Mouse (Mus musculus): ENCODE data around the gene H2-Aa. TPM values are rescaled to one million over a fixed set of nuclear protein-coding genes. Genes with fewer than 3 reads are reported as not detected.

H2-Aa gene
- polyA plus RNA-seq, 1 experiment: 143 TPM

DNA sequence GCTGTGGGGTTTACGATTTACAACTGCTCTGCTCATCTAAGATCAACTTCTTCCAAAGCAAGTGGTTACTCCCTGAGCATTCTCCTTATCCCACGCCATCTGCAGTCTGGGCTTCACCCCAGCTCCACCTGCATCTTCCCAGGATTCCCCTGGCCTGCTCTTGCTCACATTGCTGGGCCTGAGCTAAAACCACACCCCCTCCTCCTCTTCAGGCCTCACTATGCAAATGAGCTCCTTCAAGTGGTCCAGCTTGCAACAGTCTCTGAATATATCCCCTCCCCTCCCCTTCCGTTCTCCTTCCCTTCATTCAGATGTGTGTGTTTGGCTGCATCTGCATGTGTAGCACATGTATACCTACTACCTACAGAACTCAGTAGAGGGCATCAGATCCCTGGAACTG lies 11.7 kb upstream of the H2-Aa start:
- WGBS: 70% methylated on average over 3 of the region's 3 CpGs
- H3K27ac ChIP-seq (ENCODE audit: control insufficient read depth, insufficient read depth, low read depth, low read length, poor library complexity): no peak overlapping the region; the same call in 1 of the 2 replicates
- peaks cover 1% of the 10 kb centered on the region; the same call in 1 of the 2 replicates for H3K4me1 ChIP-seq (ENCODE audit: control insufficient read depth, insufficient read depth, low read length)
- TF ChIP-seq CTCF (IDR thresholded peaks at IDR 0.05; ENCODE audit: control insufficient read depth, insufficient read depth, low read length): no peak
- TF ChIP-seq POLR2A (IDR thresholded peaks at IDR 0.05; ENCODE audit: borderline replicate concordance, control insufficient read depth, low read depth, low read length): no peak
- H3K4me3 ChIP-seq (replicated peaks; ENCODE audit: control insufficient read depth, low read depth, low read length): no peak overlapping the region

DNA sequence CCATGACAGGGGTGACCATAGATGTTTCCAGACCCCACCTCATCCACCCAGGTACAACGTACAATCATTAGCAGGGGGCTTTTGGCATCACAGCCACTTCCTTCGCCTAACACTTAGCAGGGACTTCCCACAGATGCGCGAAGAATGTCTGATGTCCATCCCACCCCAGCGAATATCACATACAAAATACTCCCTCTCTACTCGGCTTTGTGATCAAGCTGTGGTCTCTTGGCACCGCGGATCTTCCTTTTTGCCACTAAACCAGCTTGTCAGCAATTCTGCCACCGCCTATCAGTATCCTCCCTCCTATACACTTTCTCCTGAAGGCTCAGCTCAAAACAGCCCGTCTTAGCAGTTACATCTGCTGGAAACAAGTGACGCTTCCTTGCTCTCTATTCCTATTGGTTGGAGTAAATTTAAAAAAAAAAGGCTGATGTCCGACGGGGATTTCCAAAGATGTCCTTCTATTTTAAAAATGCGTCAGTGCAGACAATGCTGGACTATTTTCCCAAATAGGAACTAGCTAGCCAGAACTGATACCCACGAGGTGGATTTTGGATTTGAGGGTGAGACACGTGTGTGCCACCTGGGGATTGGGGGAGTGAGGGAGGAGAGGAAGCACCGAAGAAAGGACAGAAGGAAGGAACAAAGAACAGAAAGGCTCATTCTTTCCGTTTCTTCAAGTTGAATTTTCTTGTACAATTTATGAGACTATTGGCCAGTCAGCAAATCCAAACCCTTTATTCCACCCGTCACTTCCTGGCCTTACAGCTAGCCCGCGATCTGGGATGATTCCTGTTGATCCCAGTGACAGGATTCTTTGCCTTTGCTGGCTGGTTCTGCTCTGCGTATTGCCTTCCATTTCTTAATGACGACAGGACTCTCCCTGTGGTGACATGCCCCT lies 8.5 kb upstream of the H2-Aa start:
- WGBS: 27% methylated on average over 23 of the region's 23 CpGs
- TF ChIP-seq POLR2A (IDR thresholded peaks at IDR 0.05; ENCODE audit: borderline replicate concordance, control insufficient read depth, low read depth, low read length): no peak
- TF ChIP-seq CTCF (IDR thresholded peaks at IDR 0.05; ENCODE audit: control insufficient read depth, insufficient read depth, low read length): no peak
- peak overlapping the region; percentile 59 for H3K27ac ChIP-seq (ENCODE audit: control insufficient read depth, insufficient read depth, low read depth, low read length, poor library complexity)
- peak overlapping the region; percentile 41 for H3K4me3 ChIP-seq (replicated peaks; ENCODE audit: control insufficient read depth, low read depth, low read length)
- peaks cover 1% of the 10 kb centered on the region; the same call in 1 of the 2 replicates for H3K4me1 ChIP-seq (ENCODE audit: control insufficient read depth, insufficient read depth, low read length)

DNA sequence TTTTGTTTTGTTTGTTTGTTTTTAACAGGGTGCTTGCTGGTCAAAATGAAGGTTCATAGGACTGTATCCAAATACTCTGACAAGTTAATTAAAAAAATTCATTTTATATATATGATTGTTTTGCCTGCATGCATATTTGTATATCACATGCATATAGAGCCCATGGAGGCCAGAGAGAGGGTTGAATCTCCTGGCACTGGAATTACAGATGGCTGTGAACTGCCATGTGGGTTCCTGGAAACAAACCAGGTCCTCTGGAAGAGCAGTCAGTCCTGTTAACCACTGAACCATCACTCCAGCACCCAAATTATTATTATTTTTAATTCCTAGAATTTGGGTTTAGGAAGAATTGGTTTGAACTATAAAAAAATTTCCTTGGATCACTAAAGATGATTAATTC lies 7.7 kb upstream of the H2-Aa start:
- TF ChIP-seq POLR2A (IDR thresholded peaks at IDR 0.05; ENCODE audit: borderline replicate concordance, control insufficient read depth, low read depth, low read length) (no peak), CTCF (IDR thresholded peaks at IDR 0.05; ENCODE audit: control insufficient read depth, insufficient read depth, low read length) (no peak)
- Histone ChIP-seq H3K27ac (ENCODE audit: control insufficient read depth, insufficient read depth, low read depth, low read length, poor library complexity) (peak overlapping the region; percentile 25; the same call in 1 of the 2 replicates), H3K4me3 (replicated peaks; ENCODE audit: control insufficient read depth, low read depth, low read length) (no peak overlapping the region), H3K4me1 (ENCODE audit: control insufficient read depth, insufficient read depth, low read length) (no peaks in the 10 kb centered on the region; the same call in 1 of the 2 replicates)

DNA sequence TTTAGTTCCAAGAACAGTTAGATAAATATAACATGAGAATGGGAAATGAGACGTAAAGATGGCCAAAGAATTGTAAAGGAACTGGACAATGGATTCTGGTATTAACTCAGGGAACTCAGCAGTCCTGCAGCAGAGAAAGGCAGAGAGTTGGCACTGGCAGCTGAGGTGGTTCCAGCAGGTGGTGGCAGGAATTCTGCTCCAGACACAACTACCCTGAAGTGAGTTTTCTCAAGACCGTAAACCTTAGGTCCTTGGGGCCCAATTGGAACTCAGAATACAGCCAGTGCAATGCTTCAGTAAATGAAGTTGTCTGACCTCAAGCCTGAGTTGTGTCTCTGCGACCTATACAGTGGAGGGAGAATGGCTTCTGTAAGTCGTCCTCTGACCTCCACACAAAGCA lies 6.6 kb upstream of the H2-Aa start:
- Histone ChIP-seq H3K27ac (ENCODE audit: control insufficient read depth, insufficient read depth, low read depth, low read length, poor library complexity) (no peak overlapping the region), H3K4me3 (replicated peaks; ENCODE audit: control insufficient read depth, low read depth, low read length) (no peak overlapping the region), H3K4me1 (ENCODE audit: control insufficient read depth, insufficient read depth, low read length) (no peaks in the 10 kb centered on the region; the same call in 1 of the 2 replicates)
- WGBS: 77% methylated on average over 4 of the region's 4 CpGs
- TF ChIP-seq POLR2A (IDR thresholded peaks at IDR 0.05; ENCODE audit: borderline replicate concordance, control insufficient read depth, low read depth, low read length) (no peak), CTCF (IDR thresholded peaks at IDR 0.05; ENCODE audit: control insufficient read depth, insufficient read depth, low read length) (no peak)

DNA sequence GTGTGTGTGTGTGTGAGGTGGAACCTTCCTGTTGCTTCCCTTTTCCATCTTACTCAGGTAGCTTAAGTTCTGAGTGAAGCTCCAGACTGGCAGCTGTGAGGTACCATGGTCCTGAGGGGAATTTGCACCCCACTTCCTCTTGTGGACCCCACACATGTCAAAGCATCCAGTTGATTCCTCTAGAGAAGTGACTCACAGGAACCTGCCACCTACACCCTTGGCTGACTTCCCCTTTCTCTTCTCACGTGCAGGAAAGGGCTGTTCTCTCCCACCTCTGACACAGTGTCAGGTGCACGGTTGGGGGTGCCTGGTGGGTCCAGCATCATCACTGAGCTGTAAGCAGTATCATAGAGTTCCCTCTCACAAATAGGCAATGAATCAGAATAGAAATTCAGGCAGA lies 5.9 kb upstream of the H2-Aa start:
- Histone ChIP-seq H3K4me3 (replicated peaks; ENCODE audit: control insufficient read depth, low read depth, low read length) (no peak overlapping the region), H3K27ac (ENCODE audit: control insufficient read depth, insufficient read depth, low read depth, low read length, poor library complexity) (peak overlapping the region; percentile 36; the same call in 1 of the 2 replicates), H3K4me1 (ENCODE audit: control insufficient read depth, insufficient read depth, low read length) (no peaks in the 10 kb centered on the region; the same call in 1 of the 2 replicates)
- TF ChIP-seq CTCF (IDR thresholded peaks at IDR 0.05; ENCODE audit: control insufficient read depth, insufficient read depth, low read length) (no peak), POLR2A (IDR thresholded peaks at IDR 0.05; ENCODE audit: borderline replicate concordance, control insufficient read depth, low read depth, low read length) (no peak)
- 2% methylated on average over 2 of the region's 2 CpGs for WGBS

DNA sequence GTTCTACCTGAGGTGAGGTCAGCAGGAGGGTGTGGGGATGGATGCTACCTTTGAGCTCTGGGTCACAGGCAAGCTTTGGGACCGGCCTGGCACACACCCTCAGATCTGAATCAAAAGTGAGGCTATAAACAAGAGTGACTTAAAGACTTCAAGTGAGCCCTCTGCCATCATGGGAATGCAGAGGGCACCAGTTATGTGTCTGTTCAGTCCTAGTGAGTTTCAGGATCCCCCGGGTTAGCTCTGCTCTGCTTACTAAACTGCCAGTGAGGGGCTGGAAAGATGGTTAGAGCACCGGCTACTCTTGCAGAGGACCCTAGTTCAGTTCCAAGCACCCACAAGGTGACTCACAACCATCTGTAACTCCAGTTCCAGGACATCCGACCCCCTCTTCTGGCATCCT lies 4.9 kb upstream of the H2-Aa start:
- Histone ChIP-seq H3K27ac (ENCODE audit: control insufficient read depth, insufficient read depth, low read depth, low read length, poor library complexity) (peak overlapping the region; percentile 4; the same call in 1 of the 2 replicates), H3K4me3 (replicated peaks; ENCODE audit: control insufficient read depth, low read depth, low read length) (no peak overlapping the region), H3K4me1 (ENCODE audit: control insufficient read depth, insufficient read depth, low read length) (no peaks in the 10 kb centered on the region; the same call in 1 of the 2 replicates)
- 87% methylated on average over 4 of the region's 4 CpGs for WGBS
- no peak for TF ChIP-seq POLR2A (IDR thresholded peaks at IDR 0.05; ENCODE audit: borderline replicate concordance, control insufficient read depth, low read depth, low read length)
- no peak for TF ChIP-seq CTCF (IDR thresholded peaks at IDR 0.05; ENCODE audit: control insufficient read depth, insufficient read depth, low read length)

DNA sequence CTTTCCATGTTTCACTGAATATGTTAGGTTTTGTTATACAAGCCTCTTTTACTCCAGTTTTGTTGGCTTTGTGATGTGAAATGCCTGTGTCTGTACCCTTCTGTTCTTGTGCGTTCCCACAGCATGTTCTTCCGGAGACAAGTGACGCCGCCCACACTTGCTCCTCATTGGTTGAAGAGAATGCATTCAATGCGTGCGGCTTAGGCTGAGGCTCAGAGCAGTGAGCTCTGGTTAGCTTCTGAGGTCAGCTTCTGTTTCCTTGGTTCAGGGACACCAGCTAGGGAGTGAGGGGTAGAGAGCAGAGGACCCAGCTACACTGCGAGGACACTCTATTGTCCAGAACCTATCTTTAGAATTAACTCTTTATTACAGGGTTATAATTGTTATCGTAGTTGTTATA lies 4.0 kb upstream of the H2-Aa start:
- no peak for TF ChIP-seq CTCF (IDR thresholded peaks at IDR 0.05; ENCODE audit: control insufficient read depth, insufficient read depth, low read length)
- 15% methylated on average over 8 of the region's 8 CpGs for WGBS
- Histone ChIP-seq H3K4me1 (ENCODE audit: control insufficient read depth, insufficient read depth, low read length) (no peaks in the 10 kb centered on the region; the same call in 1 of the 2 replicates), H3K27ac (ENCODE audit: control insufficient read depth, insufficient read depth, low read depth, low read length, poor library complexity) (no peak overlapping the region), H3K4me3 (replicated peaks; ENCODE audit: control insufficient read depth, low read depth, low read length) (no peak overlapping the region)

DNA sequence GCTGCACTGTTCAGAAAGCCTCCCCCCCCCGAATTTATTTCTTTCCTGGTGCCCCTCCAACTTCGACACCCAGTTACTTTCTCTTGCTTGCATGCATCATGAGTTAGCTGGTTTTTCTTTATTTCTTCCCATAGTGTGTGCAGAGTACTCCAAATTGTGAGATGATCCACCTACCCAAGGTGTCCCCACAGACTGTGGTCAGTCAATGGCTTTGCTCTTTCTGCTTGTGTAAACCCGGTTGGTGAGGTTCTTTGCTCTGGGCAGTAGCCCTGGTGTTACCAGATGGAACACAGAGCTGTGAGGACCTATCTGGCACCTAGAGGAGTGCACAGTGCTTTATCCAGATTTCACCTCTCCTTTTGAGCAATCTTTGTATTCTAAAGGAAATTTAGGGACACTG lies 508 bp upstream of the H2-Aa start:
- Histone ChIP-seq H3K4me3 (replicated peaks; ENCODE audit: control insufficient read depth, low read depth, low read length) (no peak overlapping the region), H3K4me1 (ENCODE audit: control insufficient read depth, insufficient read depth, low read length) (no peaks in the 10 kb centered on the region; the same call in 1 of the 2 replicates), H3K27ac (ENCODE audit: control insufficient read depth, insufficient read depth, low read depth, low read length, poor library complexity) (peak overlapping the region; percentile 27; the same call in 1 of the 2 replicates)
- 49% methylated on average over 3 of the region's 3 CpGs for WGBS
- TF ChIP-seq CTCF (IDR thresholded peaks at IDR 0.05; ENCODE audit: control insufficient read depth, insufficient read depth, low read length) (no peak), POLR2A (IDR thresholded peaks at IDR 0.05; ENCODE audit: borderline replicate concordance, control insufficient read depth, low read depth, low read length) (no peak)
